Mouse (Mus musculus) MEL (cell line): ENCODE data around the gene Prr3. TPM values are rescaled to one million over a fixed set of nuclear protein-coding genes. Genes with fewer than 3 reads are reported as not detected.

ENCODE experiments used
- DNase-seq: peaks from one replicate; pipeline ENCODE4 v3.0.0; 2011; ENCODE audit warnings: low read depth, low spot score
- H3K27ac ChIP-seq: 2 replicates; pipeline ENCODE4 v1.5.1; 2012; ENCODE audit warnings: low read depth, mild to moderate bottlenecking, control low read depth, low read length, moderate library complexity; ENCODE audit not compliant: control insufficient read depth
- H3K27me3 ChIP-seq, 2 experiments: fragments of 150-350 bp in 1 of 2; sonication (generic) in 1 of 2; 2 replicates each; pipeline ENCODE4 v1.6.1; 2012; ENCODE audit warnings: low read length in 2 of 2, mild to moderate bottlenecking in 2 of 2, improper control_type of control experiment in 1 of 2, moderate library complexity in 1 of 2; ENCODE audit not compliant: insufficient read depth in 2 of 2, control insufficient read depth in 1 of 2
- H3K36me3 ChIP-seq, 2 experiments: 2 replicates each; pipeline ENCODE4 v1.6.1; 2012 to 2014; ENCODE audit warnings: low read length in 2 of 2, improper control_type of control experiment in 1 of 2, inconsistent platforms in 1 of 2, mild to moderate bottlenecking in 1 of 2; ENCODE audit not compliant: insufficient read depth in 2 of 2, control insufficient read depth in 1 of 2
- H3K4me1 ChIP-seq, 2 experiments: fragments of 150-350 bp in 1 of 2; sonication (generic) in 1 of 2; 2 replicates each; pipeline ENCODE4 v1.6.1; 2012; ENCODE audit warnings: low read length in 2 of 2, improper control_type of control experiment in 1 of 2, mild to moderate bottlenecking in 1 of 2; ENCODE audit not compliant: insufficient read depth in 2 of 2, control insufficient read depth in 1 of 2
- H3K4me3 ChIP-seq, 2 experiments: fragments of 150-350 bp in 1 of 2; sonication (generic) in 1 of 2; 2 replicates each; pipeline ENCODE4 v1.5.1; 2012; ENCODE audit warnings: low read depth in 2 of 2, low read length in 2 of 2, mild to moderate bottlenecking in 2 of 2, moderate library complexity in 2 of 2, control low read depth in 1 of 2, improper control_type of control experiment in 1 of 2; ENCODE audit not compliant: control insufficient read depth in 1 of 2, insufficient read depth in 1 of 2
- H3K79me2 ChIP-seq: 2 replicates; pipeline ENCODE4 v1.6.1; 2012; ENCODE audit warnings: mild to moderate bottlenecking, low read length, moderate library complexity; ENCODE audit not compliant: control insufficient read depth, poor library complexity, insufficient read depth
- H3K9ac ChIP-seq: 2 replicates; pipeline ENCODE4 v1.6.1; 2012; ENCODE audit warnings: low read depth, mild to moderate bottlenecking, control low read depth, low read length, moderate library complexity; ENCODE audit not compliant: control insufficient read depth, poor library complexity, severe bottlenecking
- H3K9me3 ChIP-seq: fragments of 150-350 bp; sonication (generic); replicated peaks from 2 replicates; pipeline ENCODE4 v1.6.1; 2012; ENCODE audit warnings: mild to moderate bottlenecking, low read length, improper control_type of control experiment, moderate library complexity; ENCODE audit not compliant: insufficient read depth
- CTCF ChIP-seq, 3 experiments: IDR thresholded peaks in 2 of 3; conservative IDR thresholded peaks in 1 of 3; 2 replicates each; pipeline ENCODE4 v1.5.1; 2011 to 2012; ENCODE audit warnings: low read length in 3 of 3, low read depth in 2 of 3, mild to moderate bottlenecking in 2 of 3, improper control_type of control experiment in 1 of 3, inconsistent platforms in 1 of 3, mixed read lengths in 1 of 3, moderate library complexity in 1 of 3; ENCODE audit not compliant: control insufficient read depth in 1 of 3, insufficient read depth in 1 of 3, poor library complexity in 1 of 3, severe bottlenecking in 1 of 3
- GATA1 ChIP-seq: IDR thresholded peaks from 2 replicates; pipeline ENCODE4 v1.6.1; 2011; ENCODE audit warnings: low read depth, low read length, improper control_type of control experiment
- MEF2A ChIP-seq: IDR thresholded peaks from 2 replicates; pipeline ENCODE4 v1.6.1; 2014; ENCODE audit warnings: low read depth, mild to moderate bottlenecking, inconsistent platforms, low read length, improper control_type of control experiment; ENCODE audit not compliant: poor library complexity, insufficient replicate concordance, severe bottlenecking; ENCODE audit errors: extremely low read depth
- MXI1 ChIP-seq: IDR thresholded peaks from 2 replicates; pipeline ENCODE4 v1.6.1; 2011; ENCODE audit warnings: mild to moderate bottlenecking, low read depth, low read length, improper control_type of control experiment
- MYB ChIP-seq: IDR thresholded peaks from 2 replicates; pipeline ENCODE4 v1.6.1; 2011; ENCODE audit warnings: mild to moderate bottlenecking, low read depth, low read length, improper control_type of control experiment
- POLR2A ChIP-seq, 2 experiments: IDR thresholded peaks; 2 replicates each; pipeline ENCODE4 v1.6.1; 2011 to 2012; ENCODE audit warnings: low read length in 2 of 2, mild to moderate bottlenecking in 2 of 2, control low read depth in 1 of 2, improper control_type of control experiment in 1 of 2, low read depth in 1 of 2, moderate library complexity in 1 of 2; ENCODE audit not compliant: control insufficient read depth in 1 of 2, insufficient read depth in 1 of 2, poor library complexity in 1 of 2
- RAD21 ChIP-seq: IDR thresholded peaks from 2 replicates; pipeline ENCODE4 v1.6.1; 2011; ENCODE audit warnings: mild to moderate bottlenecking, low read depth, low read length, improper control_type of control experiment
- RCOR1 ChIP-seq: IDR thresholded peaks from 2 replicates; pipeline ENCODE4 v1.6.1; 2012; ENCODE audit warnings: low read depth, mild to moderate bottlenecking, inconsistent platforms, low read length, improper control_type of control experiment
- SIN3A ChIP-seq: IDR thresholded peaks from 2 replicates; pipeline ENCODE4 v1.6.1; 2012; ENCODE audit warnings: low read length, improper control_type of control experiment, inconsistent platforms
- TBP ChIP-seq: IDR thresholded peaks from 2 replicates; pipeline ENCODE4 v1.8.0; 2011; ENCODE audit warnings: low read depth, low read length, improper control_type of control experiment
- USF1 ChIP-seq: IDR thresholded peaks from 2 replicates; pipeline ENCODE4 v1.6.1; 2014; ENCODE audit warnings: low read depth, mild to moderate bottlenecking, inconsistent platforms, low read length, improper control_type of control experiment, moderate library complexity
- polyA plus RNA-seq, 2 experiments: library from polyadenylated mRNA; stranded (reverse) in 1 of 2; unstranded in 1 of 2; fragments of >175 nt in 1 of 2; fragments of >200 nt in 1 of 2; gene quantifications; 2 replicates each; pipeline versions ENCODE4 v1.2.1 to v1.2.4; 2012; ENCODE audit warnings: low replicate concordance in 2 of 2, low read depth in 1 of 2; ENCODE audit not compliant: insufficient read length in 2 of 2, insufficient read depth in 1 of 2, missing spikeins in 1 of 2
- total RNA-seq: library from RNA; depleted of rRNA; stranded (reverse); fragments of 300-350 nt; gene quantifications from 2 replicates; pipeline ENCODE4 v1.2.3, GENCODE M21; 2012

Gene Prr3
- total and polyA plus RNA-seq, 3 experiments = 13.8 to 48.1 TPM; not detected in 1

- TF ChIP-seq MEF2A = no peak
- no peak for TF ChIP-seq USF1
- TF ChIP-seq POLR2A (IDR thresholded peaks at IDR 0.05; ENCODE audit: control insufficient read depth in 1 of 2, insufficient read depth in 1 of 2, low read depth in 1 of 2, low read length in 2 of 2, poor library complexity in 1 of 2) = peak in 1 of 2 experiments; percentile 55; a peak in 2 of 4 replicates
- no peak for TF ChIP-seq MYB
Observed at GRCm38 (mm10) chr17:36023710-36024654, 43.9 kb upstream of the Prr3 start (continued).

GRCm38 (mm10) chr17:36022922-36023321 lies 42.9 kb upstream of the Prr3 start:
- peak overlapping the region; percentile 97 for H3K27ac ChIP-seq
- peaks cover 69% of the 10 kb centered on the region for H3K79me2 ChIP-seq
- TF ChIP-seq TBP = no peak
- TF ChIP-seq GATA1 = no peak
- TF ChIP-seq RAD21 = no peak
- TF ChIP-seq RCOR1 = no peak
- TF ChIP-seq CTCF (IDR thresholded peaks at IDR 0.05 in 2 of 3, conservative IDR thresholded peaks at IDR 0.05 in 1 of 3; ENCODE audit: control insufficient read depth in 1 of 3, insufficient read depth in 1 of 3, low read depth in 2 of 3, low read length in 3 of 3, poor library complexity in 1 of 3, severe bottlenecking in 1 of 3) = no peak
- DNase-seq = no peak
- H3K4me1 ChIP-seq = peaks cover 39 to 49% of the 10 kb centered on the region in 2 experiments
- peak overlapping the region; percentile 60 for H3K9ac ChIP-seq
- H3K9me3 ChIP-seq = no peaks in the 10 kb centered on the region
- no peak overlapping the region for H3K4me3 ChIP-seq
- no peaks in the 10 kb centered on the region for H3K27me3 ChIP-seq
- peaks cover 2 to 61% of the 10 kb centered on the region in 2 experiments; a peak in 3 of 4 replicates for H3K36me3 ChIP-seq

- Histone ChIP-seq H3K4me3 (no peak overlapping the region), H3K27ac (peak overlapping the region; percentile 97), H3K36me3 (peaks cover under 1 to 67% of the 10 kb centered on the region in 2 experiments), H3K4me1 (peaks cover 39 to 55% of the 10 kb centered on the region in 2 experiments), H3K79me2 (peaks cover 74% of the 10 kb centered on the region), H3K9me3 (no peaks in the 10 kb centered on the region), H3K9ac (no peak overlapping the region), H3K27me3 (no peaks in the 10 kb centered on the region)
- TF ChIP-seq GATA1 (no peak), SIN3A (peak; percentile 29; the same call in 1 of the 2 replicates), MXI1 (0 out of 2 replicates have a peak, but pooled peaks have one; percentile 31)
- peak; percentile 26 for DNase-seq
Observed at GRCm38 (mm10) chr17:36022098-36022497, 42.1 kb upstream of the Prr3 start.
